Mouse (Mus musculus): ENCODE results near the gene Osbpl6. TPM values are rescaled to one million over a fixed set of nuclear protein-coding genes. Genes with fewer than 3 reads are reported as not detected.
A peak's percentile ranks its signal among the peaks of the same experiment; 100 is the strongest.

Gene Osbpl6
- polyA plus RNA-seq, 1 experiment from 2014 or later = 0.23 TPM

- DNase-seq (no peak), ATAC-seq (peak; percentile 45; the same call in 1 of the 2 replicates)
- no peak overlapping the region for H3K9ac ChIP-seq (replicated peaks)
- H3K9me3 ChIP-seq (ENCODE audit: low read length) = no peaks in the 10 kb centered on the region
- H3K4me1 ChIP-seq (ENCODE audit: insufficient read depth) = no peaks in the 10 kb centered on the region
- no peak for TF ChIP-seq CTCF (IDR thresholded peaks at IDR 0.05; ENCODE audit: low read depth)
- no peak for TF ChIP-seq EP300 (IDR thresholded peaks at IDR 0.05; ENCODE audit: low read depth)
- H3K36me3 ChIP-seq (replicated peaks; ENCODE audit: insufficient read depth, low read length) = no peaks in the 10 kb centered on the region
- H3K4me3 ChIP-seq (ENCODE audit: low read depth, low read length) = no peak overlapping the region
- H3K27ac ChIP-seq (ENCODE audit: low read depth) = no peak overlapping the region
- WGBS (ENCODE audit: insufficient replicate concordance) = 86% methylated on average over 14 of the region's 14 CpGs
- no peak overlapping the region for H3K4me2 ChIP-seq (ENCODE audit: low read depth, low read length)
- no peaks in the 10 kb centered on the region for H3K27me3 ChIP-seq (ENCODE audit: insufficient read depth, low read length)
Measured at GRCm38 (mm10) chr2:76417446-76418141, 11.3 kb downstream of the Osbpl6 start.

- H3K4me1 ChIP-seq (ENCODE audit: insufficient read depth) = no peaks in the 10 kb centered on the region
- no peak overlapping the region for H3K4me2 ChIP-seq (ENCODE audit: low read depth, low read length)
- 83% methylated on average over 3 of the region's 3 CpGs for WGBS (ENCODE audit: insufficient replicate concordance)
- no peak overlapping the region for H3K4me3 ChIP-seq (ENCODE audit: low read depth, low read length)
- no peaks in the 10 kb centered on the region for H3K9me3 ChIP-seq (ENCODE audit: low read length)
- H3K9ac ChIP-seq (replicated peaks) = no peak overlapping the region
- no peaks in the 10 kb centered on the region for H3K36me3 ChIP-seq (replicated peaks; ENCODE audit: insufficient read depth, low read length)
- no peaks in the 10 kb centered on the region for H3K27me3 ChIP-seq (ENCODE audit: insufficient read depth, low read length)
- ATAC-seq (no peak), DNase-seq (no peak)
- no peak for TF ChIP-seq CTCF (IDR thresholded peaks at IDR 0.05; ENCODE audit: low read depth)
- TF ChIP-seq EP300 (IDR thresholded peaks at IDR 0.05; ENCODE audit: low read depth) = no peak
- H3K27ac ChIP-seq (ENCODE audit: low read depth) = no peak overlapping the region
Measured at GRCm38 (mm10) chr2:76418142-76418518, 11.8 kb downstream of the Osbpl6 start.

GRCm38 (mm10) chr2:76421411-76421924 is 15.2 kb downstream of the Osbpl6 start:
- ATAC-seq (no peak), DNase-seq (no peak)
- Histone ChIP-seq H3K9me3 (ENCODE audit: low read length) (no peaks in the 10 kb centered on the region), H3K4me2 (ENCODE audit: low read depth, low read length) (no peak overlapping the region), H3K4me3 (ENCODE audit: low read depth, low read length) (no peak overlapping the region), H3K36me3 (replicated peaks; ENCODE audit: insufficient read depth, low read length) (no peaks in the 10 kb centered on the region), H3K27me3 (ENCODE audit: insufficient read depth, low read length) (no peaks in the 10 kb centered on the region), H3K9ac (replicated peaks) (no peak overlapping the region), H3K27ac (ENCODE audit: low read depth) (no peak overlapping the region), H3K4me1 (ENCODE audit: insufficient read depth) (no peaks in the 10 kb centered on the region)
- no peak for TF ChIP-seq CTCF (IDR thresholded peaks at IDR 0.05; ENCODE audit: low read depth)
- TF ChIP-seq EP300 (IDR thresholded peaks at IDR 0.05; ENCODE audit: low read depth) = no peak
- 67% methylated on average over 6 of the region's 6 CpGs for WGBS (ENCODE audit: insufficient replicate concordance)

- Histone ChIP-seq H3K4me2 (ENCODE audit: low read depth, low read length) (no peak overlapping the region), H3K27ac (ENCODE audit: low read depth) (no peak overlapping the region), H3K27me3 (ENCODE audit: insufficient read depth, low read length) (no peaks in the 10 kb centered on the region), H3K4me3 (ENCODE audit: low read depth, low read length) (no peak overlapping the region), H3K9ac (replicated peaks) (no peak overlapping the region), H3K9me3 (ENCODE audit: low read length) (no peaks in the 10 kb centered on the region), H3K36me3 (replicated peaks; ENCODE audit: insufficient read depth, low read length) (no peaks in the 10 kb centered on the region), H3K4me1 (ENCODE audit: insufficient read depth) (no peaks in the 10 kb centered on the region)
- 60% methylated on average over 3 of the region's 3 CpGs for whole genome bisulfite sequencing (ENCODE audit: insufficient replicate concordance)
- no peak for ATAC-seq
- DNase-seq = no peak
- TF ChIP-seq CTCF (IDR thresholded peaks at IDR 0.05; ENCODE audit: low read depth) (no peak), EP300 (IDR thresholded peaks at IDR 0.05; ENCODE audit: low read depth) (no peak)
Measured at GRCm38 (mm10) chr2:76426816-76427215, 20.5 kb downstream of the Osbpl6 start.

- WGBS (ENCODE audit: insufficient replicate concordance) = 57% methylated on average over 3 of the region's 3 CpGs
Measured at GRCm38 (mm10) chr2:76429318-76429717, 23.0 kb downstream of the Osbpl6 start.

GRCm38 (mm10) chr2:76429855-76430254 is 23.5 kb downstream of the Osbpl6 start:
- no peaks in the 10 kb centered on the region for H3K9me3 ChIP-seq (ENCODE audit: low read length)
- no peak for TF ChIP-seq EP300 (IDR thresholded peaks at IDR 0.05; ENCODE audit: low read depth)
- TF ChIP-seq CTCF (IDR thresholded peaks at IDR 0.05; ENCODE audit: low read depth) = no peak
- H3K27me3 ChIP-seq (ENCODE audit: insufficient read depth, low read length) = no peaks in the 10 kb centered on the region
- no peak for ATAC-seq
- no peak for DNase-seq
- H3K4me3 ChIP-seq (ENCODE audit: low read depth, low read length) = no peak overlapping the region
- H3K27ac ChIP-seq (ENCODE audit: low read depth) = no peak overlapping the region
- no peaks in the 10 kb centered on the region for H3K36me3 ChIP-seq (replicated peaks; ENCODE audit: insufficient read depth, low read length)
- H3K4me2 ChIP-seq (ENCODE audit: low read depth, low read length) = no peak overlapping the region
- 74% methylated on average over 5 of the region's 5 CpGs for WGBS (ENCODE audit: insufficient replicate concordance)
- no peak overlapping the region for H3K9ac ChIP-seq (replicated peaks)
- H3K4me1 ChIP-seq (ENCODE audit: insufficient read depth) = no peaks in the 10 kb centered on the region

More at GRCm38 (mm10) chr2:76429318-76429717, 23.0 kb downstream of the Osbpl6 start:
- no peak for DNase-seq
- Histone ChIP-seq H3K9ac (replicated peaks) (no peak overlapping the region), H3K4me2 (ENCODE audit: low read depth, low read length) (no peak overlapping the region), H3K27me3 (ENCODE audit: insufficient read depth, low read length) (no peaks in the 10 kb centered on the region), H3K36me3 (replicated peaks; ENCODE audit: insufficient read depth, low read length) (no peaks in the 10 kb centered on the region), H3K9me3 (ENCODE audit: low read length) (no peaks in the 10 kb centered on the region), H3K27ac (ENCODE audit: low read depth) (no peak overlapping the region), H3K4me1 (ENCODE audit: insufficient read depth) (no peaks in the 10 kb centered on the region), H3K4me3 (ENCODE audit: low read depth, low read length) (no peak overlapping the region)
- ATAC-seq = no peak
- TF ChIP-seq EP300 (IDR thresholded peaks at IDR 0.05; ENCODE audit: low read depth) (no peak), CTCF (IDR thresholded peaks at IDR 0.05; ENCODE audit: low read depth) (no peak)
